Mouse (Mus musculus) liver, postnatal 0 days (tissue): ENCODE results near the gene Gtpbp4.

Source experiments
- CTCF ChIP-seq: sonication (generic); IDR thresholded peaks from 2 replicates; pipeline ENCODE4 v1.5.1; 2016; ENCODE audit warnings: antibody characterized with exemption, low read depth
- EP300 ChIP-seq: IDR thresholded peaks from 2 replicates; pipeline ENCODE4 v1.6.1; 2016; ENCODE audit warnings: antibody characterized with exemption, low read depth, mild to moderate bottlenecking

GRCm38 (mm10) chr13:9018974-9019587 lies 23.2 kb upstream of the Gtpbp4 start:
- TF ChIP-seq CTCF (no peak), EP300 (peak; percentile 62)
